Mouse (Mus musculus) midbrain, postnatal 0 days (tissue): ENCODE results near the gene Nfic. TPM values are rescaled to one million over a fixed set of nuclear protein-coding genes. Genes with fewer than 3 reads are reported as not detected.
A peak's percentile ranks its signal among the peaks of the same experiment; 100 is the strongest.

Experiments used
- ATAC-seq: fragments of 200-750 bp; cut with Nextera tagmentation; 2 replicates; pipeline ENCODE4 v1.8.0; 2017; ENCODE audit warnings: moderate number of reproducible peaks, mild to moderate bottlenecking, moderate TSS enrichment, moderate library complexity; ENCODE audit not compliant: low FRiP score
- DNase-seq: peaks from one replicate; pipeline ENCODE4 v3.0.0-alpha.2; 2015; ENCODE audit warnings: low spot score
- H3K27ac ChIP-seq: fragments of 300-500 bp; sonication (generic); 2 replicates; pipeline ENCODE4 v1.5.1; 2014; ENCODE audit warnings: low read depth, mild to moderate bottlenecking, low read length, mixed read lengths
- H3K27me3 ChIP-seq: fragments of 300-500 bp; sonication (generic); 2 replicates; pipeline ENCODE4 v1.6.1; 2014; ENCODE audit warnings: low read length, control low read depth, mixed read lengths; ENCODE audit not compliant: insufficient read depth
- H3K36me3 ChIP-seq: fragments of 300-500 bp; sonication (generic); 2 replicates; pipeline ENCODE4 v1.6.1; 2014; ENCODE audit warnings: low read length, control low read depth, mixed read lengths; ENCODE audit not compliant: insufficient read depth
- H3K4me1 ChIP-seq: fragments of 300-500 bp; sonication (generic); 2 replicates; pipeline ENCODE4 v1.6.1; 2014; ENCODE audit warnings: mild to moderate bottlenecking, control low read depth, antibody characterized with exemption, low read length, mixed read lengths; ENCODE audit not compliant: insufficient read depth
- H3K4me2 ChIP-seq: fragments of 300-500 bp; sonication (generic); 2 replicates; pipeline ENCODE4 v1.6.1; 2014; ENCODE audit warnings: low read depth, mild to moderate bottlenecking, low read length, mixed read lengths; ENCODE audit not compliant: poor library complexity, severe bottlenecking
- H3K4me3 ChIP-seq: fragments of 300-500 bp; sonication (generic); 2 replicates; pipeline ENCODE4 v1.5.1; 2014; ENCODE audit warnings: low read depth, mild to moderate bottlenecking, low read length, moderate library complexity
- H3K9ac ChIP-seq: fragments of 300-500 bp; sonication (generic); replicated peaks from 2 replicates; pipeline ENCODE4 v1.6.1; 2014; ENCODE audit warnings: mild to moderate bottlenecking, low read length, moderate library complexity, mixed read lengths; ENCODE audit not compliant: poor library complexity, severe bottlenecking
- H3K9me3 ChIP-seq: fragments of 300-500 bp; sonication (generic); 2 replicates; pipeline ENCODE4 v1.6.1; 2016; ENCODE audit warnings: low read length, control low read depth
- CTCF ChIP-seq: IDR thresholded peaks from 2 replicates; pipeline ENCODE4 v1.5.1; 2016; ENCODE audit warnings: antibody characterized with exemption, mild to moderate bottlenecking
- WGBS: fragments of 180-500 bp; shearing (Covaris S2); extraction: QIAGEN DNeasy Blood & Tissue Kit; methylation state at CpG from one replicate; pipeline ENCODE4 v1.1.7; 2014; 5-methylcytosine and 5-hydroxymethylcytosine counted together
- polyA plus RNA-seq: library from polyadenylated mRNA; unstranded; fragments of >200 nt; fragmentation: Nextera tagmentation; extraction: Ambion mirVana; gene quantifications from 2 replicates; pipeline ENCODE4 v1.2.1, GENCODE M21; 2015
- total RNA-seq: library from RNA; depleted of rRNA; stranded (reverse); fragments of >200 nt; gene quantifications from 2 replicates; pipeline ENCODE4 v1.2.3, GENCODE M21; 2014

Gene Nfic
- total and polyA plus RNA-seq, 2 experiments from 2014 or later: 17.4 to 19.1 TPM

DNA sequence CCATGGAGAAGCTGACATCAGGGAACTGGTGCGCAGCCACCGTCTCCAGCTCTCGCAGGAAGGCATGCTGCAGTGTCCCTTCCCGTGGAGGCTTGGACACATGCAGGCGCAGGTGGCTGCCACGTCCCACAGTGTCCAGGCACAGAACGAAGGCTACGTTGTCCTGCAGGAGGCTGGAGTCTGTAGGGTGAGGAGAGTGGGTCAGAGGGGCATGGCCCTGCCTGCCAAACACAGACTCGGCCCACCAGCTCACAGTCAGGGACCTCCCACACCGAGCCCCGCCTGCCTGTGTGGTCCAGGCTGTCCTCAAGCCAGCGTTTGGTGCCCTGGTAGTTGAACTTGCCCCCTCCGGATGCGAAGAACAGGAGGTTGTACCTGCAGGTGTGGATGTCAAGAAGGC is 34.5 kb upstream of the Nfic start:
- WGBS: 85% methylated on average over 14 of the region's 14 CpGs
- no peak overlapping the region for H3K4me3 ChIP-seq
- H3K4me1 ChIP-seq: peaks cover 4% of the 10 kb centered on the region; the same call in 1 of the 2 replicates
- no peak overlapping the region for H3K27ac ChIP-seq
- no peak for TF ChIP-seq CTCF
- no peak overlapping the region for H3K9ac ChIP-seq
- H3K4me2 ChIP-seq: no peak overlapping the region
- H3K27me3 ChIP-seq: no peaks in the 10 kb centered on the region
- DNase-seq (no peak), ATAC-seq (no peak)
- H3K9me3 ChIP-seq: no peaks in the 10 kb centered on the region
- H3K36me3 ChIP-seq: peaks cover 63% of the 10 kb centered on the region

DNA sequence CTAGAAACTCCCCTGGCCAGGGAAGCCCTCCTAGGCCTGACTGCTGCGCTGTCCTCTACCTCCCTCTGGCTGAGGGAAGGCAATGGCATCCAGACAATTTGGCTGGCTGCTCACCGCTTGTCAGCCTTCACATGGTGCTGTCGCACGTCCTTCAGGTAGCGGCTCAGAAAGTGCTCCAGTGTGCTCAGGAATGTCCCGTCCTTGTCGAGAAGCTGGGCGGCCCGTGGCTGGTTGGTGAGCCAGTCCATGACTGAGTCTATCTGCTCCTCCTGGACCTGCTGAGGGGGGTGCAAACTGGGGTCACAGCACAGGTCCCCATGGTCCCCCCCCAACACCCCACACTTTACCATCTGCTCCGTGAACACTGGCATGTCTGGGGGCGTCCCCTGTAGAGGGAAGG is 32.6 kb upstream of the Nfic start:
- no peak overlapping the region for H3K4me3 ChIP-seq
- no peak overlapping the region for H3K27ac ChIP-seq
- no peak for ATAC-seq
- H3K4me2 ChIP-seq: no peak overlapping the region
- H3K9ac ChIP-seq: no peak overlapping the region
- H3K9me3 ChIP-seq: no peaks in the 10 kb centered on the region
- no peak for DNase-seq
- peaks cover 11% of the 10 kb centered on the region; the same call in 1 of the 2 replicates for H3K4me1 ChIP-seq
- no peak for TF ChIP-seq CTCF
- peaks cover 63% of the 10 kb centered on the region for H3K36me3 ChIP-seq
- no peaks in the 10 kb centered on the region for H3K27me3 ChIP-seq
- WGBS: 92% methylated on average over 11 of the region's 11 CpGs

DNA sequence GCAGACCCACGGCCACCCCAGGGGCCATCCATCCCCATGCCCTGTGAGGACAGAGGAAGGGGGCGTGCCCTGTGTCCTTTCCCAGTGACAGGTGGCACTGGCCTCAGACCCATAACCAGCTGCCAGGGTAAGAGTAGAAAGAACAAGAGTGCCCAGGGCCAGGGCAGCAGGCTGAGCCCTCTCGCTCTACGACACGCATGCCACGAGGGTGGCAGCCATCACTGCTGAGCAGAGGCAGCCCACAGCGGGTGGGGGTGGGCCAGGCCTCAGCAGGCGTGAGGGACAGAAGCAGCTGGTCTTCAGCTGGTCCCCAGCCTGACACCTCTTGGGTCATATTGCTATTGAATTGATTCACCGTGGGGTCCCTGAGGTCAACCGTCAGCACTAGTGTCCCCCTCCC is 31.1 kb upstream of the Nfic start:
- no peak for TF ChIP-seq CTCF
- Histone ChIP-seq H3K36me3 (peaks cover 49% of the 10 kb centered on the region), H3K27ac (no peak overlapping the region), H3K4me3 (no peak overlapping the region), H3K4me2 (no peak overlapping the region), H3K9ac (no peak overlapping the region), H3K27me3 (no peaks in the 10 kb centered on the region), H3K4me1 (peaks cover 15% of the 10 kb centered on the region), H3K9me3 (no peaks in the 10 kb centered on the region)
- ATAC-seq (no peak), DNase-seq (no peak)
- WGBS: 89% methylated on average over 10 of the region's 10 CpGs

DNA sequence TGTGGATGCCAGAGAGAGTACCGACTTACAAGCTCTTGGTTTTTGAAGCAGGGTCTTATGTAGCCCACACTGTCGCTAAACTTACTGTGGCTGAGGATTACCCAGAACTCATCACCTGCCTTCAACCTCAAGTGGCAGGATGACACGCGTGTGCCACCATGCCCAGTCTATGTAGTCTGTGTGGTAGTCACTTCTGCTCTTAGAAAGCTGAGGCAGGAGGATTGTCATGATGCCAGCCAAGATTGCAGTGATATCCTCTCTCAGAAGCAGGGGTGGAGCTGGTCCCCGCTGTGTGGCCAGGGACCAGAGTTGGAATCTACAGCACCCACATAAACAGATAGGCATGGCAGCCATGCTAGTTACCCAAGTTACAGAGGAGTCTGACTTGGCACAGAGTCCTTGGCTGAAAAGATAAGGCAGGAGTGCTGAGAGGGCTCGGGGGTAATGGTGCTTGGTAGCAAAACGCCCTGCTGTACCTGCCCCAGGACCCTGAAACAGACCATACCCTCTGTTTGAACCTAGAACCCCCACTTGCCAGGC is 30.1 kb upstream of the Nfic start:
- peaks cover 40% of the 10 kb centered on the region for H3K36me3 ChIP-seq
- H3K4me1 ChIP-seq: peaks cover 15% of the 10 kb centered on the region
- no peak overlapping the region for H3K4me2 ChIP-seq
- H3K4me3 ChIP-seq: no peak overlapping the region
- 76% methylated on average over 7 of the region's 7 CpGs for WGBS
- no peaks in the 10 kb centered on the region for H3K27me3 ChIP-seq
- no peaks in the 10 kb centered on the region for H3K9me3 ChIP-seq
- no peak for DNase-seq
- no peak for TF ChIP-seq CTCF
- no peak for ATAC-seq
- peak overlapping the region; percentile 57; the same call in 1 of the 2 replicates for H3K27ac ChIP-seq
- no peak overlapping the region for H3K9ac ChIP-seq

DNA sequence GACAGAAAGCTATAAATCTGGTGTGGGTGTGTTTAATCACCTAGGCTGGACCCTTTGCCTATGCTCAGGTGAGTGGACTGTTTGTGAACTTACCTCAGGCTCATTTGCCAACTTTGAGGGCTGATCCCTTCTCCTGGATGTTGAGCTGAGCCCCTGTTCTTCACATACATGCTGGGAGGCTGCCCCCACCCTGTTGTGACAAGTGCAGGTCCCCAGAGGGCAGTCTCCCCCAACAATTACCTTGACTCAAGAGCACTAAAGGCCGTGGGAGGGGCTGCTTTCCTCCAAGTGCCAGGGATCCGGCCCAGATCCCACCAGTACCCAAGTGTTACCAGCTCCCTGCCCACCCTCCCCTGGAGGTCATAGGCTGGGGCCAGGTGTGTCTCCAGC is 29.6 kb upstream of the Nfic start:
- WGBS: 30% methylated on average over 2 of the region's 2 CpGs
- no peaks in the 10 kb centered on the region for H3K9me3 ChIP-seq
- peaks cover 20% of the 10 kb centered on the region for H3K4me1 ChIP-seq
- no peak overlapping the region for H3K4me2 ChIP-seq
- peak; percentile 27; the same call in 1 of the 2 replicates for TF ChIP-seq CTCF
- H3K4me3 ChIP-seq: no peak overlapping the region
- peak overlapping the region; percentile 69 for H3K27ac ChIP-seq
- no peaks in the 10 kb centered on the region for H3K27me3 ChIP-seq
- no peak overlapping the region for H3K9ac ChIP-seq
- no peak for ATAC-seq
- H3K36me3 ChIP-seq: peaks cover 35% of the 10 kb centered on the region
- DNase-seq: peak; percentile 21

DNA sequence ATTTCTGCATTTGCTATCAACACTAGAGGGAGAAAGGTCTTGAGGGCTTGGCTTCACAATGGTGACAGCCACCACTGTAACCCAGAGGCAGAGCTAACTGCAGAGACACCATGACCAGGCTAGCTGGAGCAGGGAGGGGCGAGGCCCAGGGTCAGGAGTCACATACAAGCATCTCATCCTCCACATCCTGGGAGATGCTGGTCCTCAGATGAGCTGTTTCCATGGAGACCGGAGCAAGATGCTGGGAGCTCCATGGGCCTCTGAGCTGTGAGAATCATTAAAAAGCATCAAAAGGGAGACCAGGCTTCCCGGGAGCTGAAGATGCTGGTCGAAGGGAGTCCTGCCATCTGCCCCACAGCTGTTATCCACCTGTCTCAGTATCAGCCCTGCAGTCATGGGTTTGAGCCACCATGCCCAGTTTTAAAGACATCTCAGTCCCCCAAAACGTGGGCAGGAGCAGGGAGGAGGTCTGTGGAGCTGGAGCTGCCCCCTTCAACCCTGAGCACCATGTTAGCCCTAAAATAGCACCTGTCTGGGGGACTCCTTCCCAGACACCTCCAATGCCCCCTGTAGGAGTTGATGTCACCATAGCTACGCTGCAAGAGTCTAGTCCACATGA is 29.1 kb upstream of the Nfic start:
- peaks cover 24% of the 10 kb centered on the region for H3K4me1 ChIP-seq
- DNase-seq (peak; percentile 50), ATAC-seq (0 out of 2 replicates have a peak, but pooled peaks have one; percentile 4)
- peak overlapping the region; percentile 46; the same call in 1 of the 2 replicates for H3K9ac ChIP-seq
- TF ChIP-seq CTCF: no peak
- no peak overlapping the region for H3K4me3 ChIP-seq
- no peak overlapping the region for H3K4me2 ChIP-seq
- H3K27me3 ChIP-seq: no peaks in the 10 kb centered on the region
- WGBS: 41% methylated on average over 6 of the region's 6 CpGs
- H3K36me3 ChIP-seq: peaks cover 30% of the 10 kb centered on the region
- no peaks in the 10 kb centered on the region for H3K9me3 ChIP-seq
- peak overlapping the region; percentile 69 for H3K27ac ChIP-seq
